In the genomic region with DNA sequence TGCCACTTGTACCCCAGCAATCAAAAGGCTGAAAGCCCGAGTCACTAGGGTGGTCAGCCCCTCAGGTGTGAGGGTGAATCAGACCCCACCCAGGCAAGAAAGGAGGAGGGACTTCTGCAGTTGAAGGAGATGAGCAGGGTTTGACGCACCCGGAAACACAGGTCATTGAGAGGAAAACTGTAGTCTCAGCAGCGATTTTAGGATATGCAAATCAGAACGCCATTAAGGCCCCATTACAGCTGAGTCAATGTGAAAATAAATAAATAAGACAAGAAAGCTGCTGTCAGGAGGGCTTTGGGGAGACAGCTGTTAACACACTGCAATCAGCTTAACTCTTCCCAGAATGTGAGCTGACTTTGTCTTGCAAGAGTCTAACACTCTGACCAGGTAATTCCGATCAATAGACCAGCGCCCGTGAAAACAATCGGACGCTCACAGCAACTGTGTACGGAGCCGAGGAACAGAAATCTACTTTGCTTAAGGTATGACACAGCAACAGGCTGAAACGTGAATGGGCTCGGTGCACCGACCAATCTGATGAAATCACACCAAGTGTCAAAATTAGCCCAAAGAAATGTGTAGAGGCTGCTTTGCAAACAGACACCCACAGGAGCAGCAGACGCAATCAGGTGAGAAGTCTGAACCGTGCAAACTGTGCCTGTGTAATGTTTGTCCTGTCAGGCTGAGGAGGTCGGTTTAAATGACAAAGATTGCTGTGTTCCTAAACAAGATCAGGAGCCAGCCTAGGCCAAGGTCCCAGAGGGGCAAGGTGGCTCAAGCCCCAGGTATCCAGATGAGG, we compare ENCODE assay signal across 11 mouse cellular contexts. TPM values are rescaled to one million over a fixed set of nuclear protein-coding genes. Genes with fewer than 3 reads are reported as not detected.
DNase-seq lines count a peak whose midpoint lies in the region; ATAC-seq and TF ChIP-seq lines count a peak whose summit lies in the region.
"Had no signal": no experiment of that assay in that cellular context is flagged by ENCODE, and none has a peak within 500 bp of the region (broad histone marks: within the 10 kb centered on the region; RNA-seq: fewer than 3 reads in every experiment).

No protein-coding gene starts in this region.

- H3K4me2 ChIP-seq in intestine, embryonic 15.5 days (replicated peaks): peak overlapping the region; percentile 14
- H3K4me2 ChIP-seq in forebrain, embryonic 15.5 days (replicated peaks): no peak overlapping the region
- H3K4me2 ChIP-seq: forebrain, embryonic 13.5 days; hindbrain, embryonic 15.5 days had no signal

- peak overlapping the region; percentile 47; the same call in 1 of the 2 replicates for H3K9ac ChIP-seq in liver, adult 2 months (ENCODE audit: low read depth, low read length)
- H3K9ac ChIP-seq in ES-Bruce4 (ENCODE audit: low read depth, poor library complexity, severe bottlenecking): peak overlapping the region; percentile 37; the same call in 1 of the 2 replicates
- H3K9ac ChIP-seq in intestine, embryonic 15.5 days: no peak overlapping the region
- no peak overlapping the region for H3K9ac ChIP-seq in forebrain, embryonic 15.5 days (replicated peaks)
- H3K9ac ChIP-seq: forebrain, embryonic 13.5 days; hindbrain, embryonic 15.5 days had no signal

- no peak for TF ChIP-seq CTCF in liver, adult 2 months (IDR thresholded peaks at IDR 0.05; ENCODE audit: low read depth, low read length)
- no peak for TF ChIP-seq CTCF in ES-Bruce4 (IDR thresholded peaks at IDR 0.05; ENCODE audit: low read depth, low read length)

- peaks cover 37% of the 10 kb centered on the region; the same call in 1 of the 2 replicates for H3K79me2 ChIP-seq in liver, adult 2 months (ENCODE audit: control insufficient read depth, insufficient read depth, low read length)

- H3K4me3 ChIP-seq in liver, adult 2 months (ENCODE audit: insufficient read depth, low read depth, low read length): 0 out of 2 replicates have a peak overlapping the region, but pooled peaks have one; percentile 18
- H3K4me3 ChIP-seq in ES-Bruce4 (ENCODE audit: low read depth, low read length): peak overlapping the region; percentile 20; the same call in 1 of the 2 replicates
- no peak overlapping the region for H3K4me3 ChIP-seq in intestine, embryonic 15.5 days (replicated peaks)
- H3K4me3 ChIP-seq in forebrain, embryonic 15.5 days: no peak overlapping the region
- H3K4me3 ChIP-seq: forebrain, embryonic 13.5 days; hindbrain, embryonic 15.5 days had no signal

- no peaks in the 10 kb centered on the region for H3K36me3 ChIP-seq in liver, adult 2 months (ENCODE audit: control insufficient read depth, insufficient read depth, low read length)
- H3K36me3 ChIP-seq in ES-Bruce4 (ENCODE audit: control insufficient read depth, insufficient read depth, low read length, poor library complexity, severe bottlenecking): no peaks in the 10 kb centered on the region
- no peaks in the 10 kb centered on the region; the same call in 1 of the 2 replicates for H3K36me3 ChIP-seq in intestine, embryonic 15.5 days
- H3K36me3 ChIP-seq in splenic B cell, adult 2 months (ENCODE audit: control insufficient read depth, insufficient read depth, low read length, poor library complexity, severe bottlenecking): no peaks in the 10 kb centered on the region; the same call in 1 of the 2 replicates
- no peaks in the 10 kb centered on the region for H3K36me3 ChIP-seq in forebrain, embryonic 15.5 days
- H3K36me3 ChIP-seq: hindbrain, embryonic 15.5 days had no signal

- no peak for ATAC-seq in intestine, embryonic 15.5 days
- ATAC-seq in forebrain, embryonic 15.5 days (replicated peaks): no peak
- ATAC-seq: forebrain, embryonic 13.5 days had no signal

- 37% methylated on average over 18 of the region's 18 CpGs for WGBS in liver, adult 2 months
- WGBS in intestine, embryonic 15.5 days: 60% methylated on average over 18 of the region's 18 CpGs
- WGBS in forebrain, embryonic 15.5 days: 81% methylated on average over 18 of the region's 18 CpGs

- H3K27me3 ChIP-seq in liver, adult 2 months (ENCODE audit: control insufficient read depth, insufficient read depth, low read length): no peaks in the 10 kb centered on the region
- H3K27me3 ChIP-seq in ES-Bruce4 (ENCODE audit: control insufficient read depth, insufficient read depth, low read length, poor library complexity, severe bottlenecking): no peaks in the 10 kb centered on the region
- H3K27me3 ChIP-seq in intestine, embryonic 15.5 days (replicated peaks): no peaks in the 10 kb centered on the region
- H3K27me3 ChIP-seq in splenic B cell, adult 2 months (ENCODE audit: control insufficient read depth, insufficient read depth, low read length, poor library complexity, severe bottlenecking): no peaks in the 10 kb centered on the region
- no peaks in the 10 kb centered on the region for H3K27me3 ChIP-seq in forebrain, embryonic 15.5 days
- H3K27me3 ChIP-seq: forebrain, embryonic 13.5 days; hindbrain, embryonic 15.5 days had no signal

- no peak for TF ChIP-seq POLR2A in liver, adult 2 months (IDR thresholded peaks at IDR 0.05; ENCODE audit: extremely low read depth, insufficient read depth, low read length)
- no peak for TF ChIP-seq POLR2A in ES-Bruce4 (IDR thresholded peaks at IDR 0.05; ENCODE audit: insufficient read depth, low read length)

- H3K9me3 ChIP-seq in ES-Bruce4 (replicated peaks; ENCODE audit: control insufficient read depth, insufficient read depth, low read length, poor library complexity, severe bottlenecking): no peaks in the 10 kb centered on the region
- no peaks in the 10 kb centered on the region for H3K9me3 ChIP-seq in intestine, embryonic 15.5 days
- no peaks in the 10 kb centered on the region for H3K9me3 ChIP-seq in forebrain, embryonic 15.5 days
- H3K9me3 ChIP-seq: forebrain, embryonic 13.5 days; hindbrain, embryonic 15.5 days had no signal

- peak; percentile 79; the same call in 1 of the 2 replicates for TF ChIP-seq EP300 in ES-Bruce4 (IDR thresholded peaks at IDR 0.05; ENCODE audit: insufficient read depth, low read depth, low read length)

- peak overlapping the region; percentile 70 for H3K27ac ChIP-seq in liver, adult 2 months (replicated peaks; ENCODE audit: insufficient read depth, low read depth, low read length)
- peak overlapping the region; percentile 84 for H3K27ac ChIP-seq in ES-Bruce4 (ENCODE audit: insufficient read depth, low read length)
- no peak overlapping the region for H3K27ac ChIP-seq in intestine, embryonic 15.5 days
- H3K27ac ChIP-seq in forebrain, embryonic 15.5 days (replicated peaks): no peak overlapping the region
- H3K27ac ChIP-seq: forebrain, embryonic 13.5 days; hindbrain, embryonic 15.5 days had no signal

- H3K4me1 ChIP-seq in liver, adult 2 months (ENCODE audit: control insufficient read depth, insufficient read depth, low read length): peaks cover 41% of the 10 kb centered on the region
- H3K4me1 ChIP-seq in ES-Bruce4 (ENCODE audit: control insufficient read depth, insufficient read depth, low read length): peaks cover 18% of the 10 kb centered on the region
- peaks cover 40% of the 10 kb centered on the region for H3K4me1 ChIP-seq in intestine, embryonic 15.5 days (replicated peaks)
- 0 out of 2 replicates have a peak, but pooled peaks cover 4% of the 10 kb centered on the region for H3K4me1 ChIP-seq in forebrain, embryonic 15.5 days
- H3K4me1 ChIP-seq: hindbrain, embryonic 15.5 days had no signal

- DNase-seq in liver, adult 2 months (ENCODE audit: extremely low read depth, low read depth, low spot score): peak; percentile 84
- DNase-seq in liver: no peak
- peak; percentile 85 for DNase-seq in splenic B cell, adult 2 months (ENCODE audit: low read depth, low spot score)
- no peak for DNase-seq in MN1 (ENCODE audit: low spot score)
- DNase-seq: adrenal gland, postnatal 14 days; cerebellum, adult 11 months had no signal

RNA-seq across cellular contexts. Expression of gene Elmsan1, which starts 16.8 kb away (rescaled TPM):
- total RNA-seq in liver, adult 2 months (2014; rRNA removed): 2.3 and 3.2 TPM in 2 replicates
- polyA plus RNA-seq in liver, adult 2 months (2012; rRNA removed): 3.4 and 3.8 TPM in 2 replicates
- 28.3 and 30.1 TPM in 2 replicates for polyA plus RNA-seq in ES-Bruce4 (2011; ENCODE audit: insufficient read depth, insufficient read length, low read depth, missing spikeins)
- 7.2 and 7.7 TPM in 2 replicates for polyA plus RNA-seq in intestine, embryonic 15.5 days (2015; fragmentation: Nextera tagmentation; extraction: Ambion mirVana)
- polyA plus RNA-seq in forebrain, embryonic 15.5 days (2015; fragmentation: Nextera tagmentation; extraction: Ambion mirVana): 4.3 and 5.0 TPM in 2 replicates

RNA-seq across cellular contexts. Expression of gene Pnma1, which starts 53.6 kb away (rescaled TPM):
- 0.18 and 0.20 TPM in 2 replicates for total RNA-seq in liver, adult 2 months (2014; rRNA removed)
- polyA plus RNA-seq in liver, adult 2 months (2012; rRNA removed): not detected in 2 replicates
- polyA plus RNA-seq in ES-Bruce4 (2011; ENCODE audit: insufficient read depth, insufficient read length, low read depth, missing spikeins): 0.38 TPM in 1 of 2 replicates, not detected in the other
- 0.59 and 0.63 TPM in 2 replicates for polyA plus RNA-seq in intestine, embryonic 15.5 days (2015; fragmentation: Nextera tagmentation; extraction: Ambion mirVana)
- polyA plus RNA-seq in forebrain, embryonic 15.5 days (2015; fragmentation: Nextera tagmentation; extraction: Ambion mirVana): 6.0 and 6.5 TPM in 2 replicates

Comparison
In these comparisons a context has a peak if more than half of its experiments do, and no peak if none do; other contexts are left out.
1. DNase-seq: peak in liver, adult 2 months (single experiment) and splenic B cell, adult 2 months (single experiment); none in liver (single experiment) and MN1 (single experiment).
2. H3K27ac ChIP-seq: peak in liver, adult 2 months (single experiment) and ES-Bruce4 (single experiment); none in intestine, embryonic 15.5 days (single experiment) and forebrain, embryonic 15.5 days (single experiment).
3. H3K4me3 ChIP-seq: peak in liver, adult 2 months (single experiment) and ES-Bruce4 (single experiment); none in intestine, embryonic 15.5 days (single experiment) and forebrain, embryonic 15.5 days (single experiment).
4. H3K9ac ChIP-seq: peak in liver, adult 2 months (single experiment) and ES-Bruce4 (single experiment); none in intestine, embryonic 15.5 days (single experiment) and forebrain, embryonic 15.5 days (single experiment).